Mouse (Mus musculus): ENCODE measurements around the gene Fam110c.

DNA sequence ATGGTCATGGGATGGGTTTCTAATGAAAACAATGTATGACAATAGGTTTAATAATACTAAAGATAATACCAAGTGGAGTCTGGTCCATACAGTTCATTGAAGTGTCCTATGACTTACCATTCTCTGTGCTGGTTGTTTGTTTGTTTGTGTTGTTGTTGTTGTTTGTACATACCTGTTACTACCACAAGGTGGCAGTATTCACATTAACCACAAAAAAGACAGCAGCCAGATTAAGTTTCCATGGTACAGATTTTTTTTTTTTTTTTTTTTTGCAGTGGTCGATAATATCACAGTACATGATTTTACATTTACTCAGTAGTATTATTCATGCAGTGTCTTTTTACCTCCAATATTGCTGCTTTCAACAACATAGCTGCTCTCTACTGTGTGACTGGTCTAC is 52.4 kb downstream of the Fam110c start:
- TF ChIP-seq CTCF (IDR thresholded peaks at IDR 0.05; ENCODE audit: low read depth) (peak; percentile 52; the same call in 1 of the 2 replicates), EP300 (IDR thresholded peaks at IDR 0.05; ENCODE audit: low read depth) (no peak)

All from liver, embryonic 14.5 days (tissue).